Mouse (Mus musculus) embryo, embryonic 11 days (tissue): ENCODE results near the gene Prss54.

Source experiments
- DNase-seq: peaks from one replicate; pipeline ENCODE4 v3.0.0-alpha.2; 2015

Gene Prss54

DNA sequence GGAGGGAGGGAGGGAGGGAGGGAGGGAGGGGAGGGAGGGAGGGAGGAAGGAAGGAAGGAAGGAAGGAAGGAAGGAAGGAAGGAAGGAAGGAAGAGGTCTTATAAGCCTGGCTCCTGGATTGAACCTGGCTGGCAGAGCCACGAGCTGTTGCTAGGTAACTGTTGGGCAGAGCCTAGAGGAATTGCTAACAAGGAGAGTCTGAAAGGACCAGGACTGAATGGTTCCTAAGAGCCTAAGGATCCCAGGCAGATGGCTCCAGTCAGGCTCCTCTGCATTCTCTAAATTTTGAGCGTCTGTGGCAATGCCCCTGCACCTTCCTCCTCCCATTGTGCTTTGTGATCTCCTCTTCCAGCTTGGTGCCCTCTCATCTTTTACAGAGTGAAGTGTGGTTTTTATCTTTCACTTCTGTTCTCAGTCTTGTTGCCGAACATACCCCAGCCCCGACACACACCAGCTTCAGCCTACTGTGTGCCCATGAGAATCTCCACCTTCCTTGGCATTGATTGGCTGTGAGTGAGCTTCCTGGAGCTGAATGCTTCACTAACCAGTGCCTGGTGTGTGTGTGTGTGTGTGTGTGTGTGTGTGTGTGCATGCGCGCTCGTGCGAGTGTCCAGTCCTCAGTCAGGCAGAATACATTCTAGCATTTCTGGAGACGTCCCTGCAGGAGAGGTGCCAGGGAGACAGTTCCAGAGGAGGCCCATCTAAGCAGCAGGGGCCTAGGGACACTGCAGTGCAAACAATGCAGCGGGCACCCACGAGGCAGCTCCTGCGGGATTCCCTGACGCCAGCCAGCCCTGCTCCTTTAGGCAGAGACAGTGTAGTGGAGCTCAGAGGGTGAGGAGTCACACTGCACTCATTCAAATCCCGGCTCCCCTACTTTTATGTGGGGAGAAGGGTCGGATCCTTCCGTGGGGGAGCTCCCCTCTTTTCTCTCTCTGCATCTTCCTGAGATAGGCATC is 26.0 kb downstream of the Prss54 start:
- DNase-seq: peak; percentile 26

DNA sequence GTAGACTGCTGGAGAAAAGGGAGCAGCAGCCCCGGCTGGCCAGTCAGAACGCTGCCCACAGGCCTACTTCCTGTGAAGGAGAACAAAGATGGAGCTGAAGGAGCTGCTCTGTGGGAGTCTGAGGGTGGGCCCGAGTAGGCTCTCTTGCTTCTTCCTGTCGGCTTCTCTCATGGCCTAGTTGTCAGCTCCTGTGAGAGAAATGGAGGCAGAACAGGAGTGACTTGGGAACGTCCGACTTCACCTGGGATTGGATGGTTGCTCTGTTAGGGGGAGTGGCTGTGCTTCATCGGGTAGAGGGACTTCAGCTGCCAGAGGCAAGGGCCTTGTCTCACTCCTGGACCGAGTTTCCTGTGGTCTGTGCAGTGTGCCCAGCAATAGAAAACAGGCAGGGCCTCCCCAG is 28.2 kb downstream of the Prss54 start:
- no peak for DNase-seq

DNA sequence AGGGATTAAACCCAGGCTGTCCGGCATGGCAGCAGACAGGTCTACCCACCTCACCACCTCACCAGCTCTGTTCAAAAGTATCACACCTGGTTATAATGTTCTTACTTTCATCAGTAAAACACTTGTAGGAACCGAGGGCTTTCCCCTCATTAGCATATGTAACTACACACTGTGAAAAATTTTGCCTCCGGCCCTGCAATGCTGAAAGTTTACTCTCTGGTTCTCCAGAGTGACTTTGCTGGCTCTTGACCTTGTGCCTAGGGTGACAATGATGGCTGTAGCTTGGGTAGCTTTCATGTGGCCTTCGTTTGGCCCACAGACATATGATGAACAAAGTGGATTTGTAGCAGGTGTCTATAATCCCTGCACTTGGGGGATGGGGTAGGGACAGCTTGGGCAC is 29.2 kb downstream of the Prss54 start:
- no peak for DNase-seq

DNA sequence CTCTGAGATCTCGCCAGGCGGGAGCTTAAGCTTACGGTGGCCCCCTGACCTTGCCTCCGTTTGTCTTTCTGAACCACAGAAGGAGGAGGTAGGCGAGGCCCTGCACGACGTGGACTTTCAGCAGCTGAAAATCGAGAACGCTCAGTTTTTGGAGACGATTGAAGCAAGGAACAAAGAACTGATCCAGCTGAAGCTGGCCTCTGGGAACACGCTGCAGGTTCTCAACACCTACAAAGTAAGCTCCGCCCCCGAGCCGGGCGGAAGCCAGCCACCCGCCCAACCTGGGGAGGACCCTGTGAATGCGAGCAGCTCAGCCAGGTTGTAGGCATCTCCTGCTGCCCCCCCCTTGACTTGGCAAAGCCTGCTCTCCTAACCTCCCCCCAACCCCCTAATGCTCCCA is 30.3 kb downstream of the Prss54 start:
- DNase-seq: no peak

DNA sequence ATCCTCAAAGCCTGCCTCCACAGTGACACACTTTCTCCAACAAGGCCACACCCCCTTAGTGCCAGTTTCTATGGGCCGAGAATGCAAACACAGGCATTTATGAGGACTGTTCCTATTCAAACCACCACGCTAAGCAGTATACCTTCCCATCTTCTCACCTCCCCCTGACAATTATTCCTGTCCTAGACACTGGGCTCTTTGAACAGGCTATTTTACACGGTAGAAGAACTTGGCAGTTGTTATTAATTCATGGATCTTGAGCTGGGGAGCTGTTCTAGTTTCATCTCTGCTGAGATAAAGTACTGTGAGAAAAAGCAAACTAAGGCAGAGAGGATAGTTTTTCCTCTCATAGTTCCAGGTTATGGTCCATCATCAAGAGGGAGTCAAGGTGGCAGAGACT is 33.1 kb downstream of the Prss54 start:
- DNase-seq: no peak

DNA sequence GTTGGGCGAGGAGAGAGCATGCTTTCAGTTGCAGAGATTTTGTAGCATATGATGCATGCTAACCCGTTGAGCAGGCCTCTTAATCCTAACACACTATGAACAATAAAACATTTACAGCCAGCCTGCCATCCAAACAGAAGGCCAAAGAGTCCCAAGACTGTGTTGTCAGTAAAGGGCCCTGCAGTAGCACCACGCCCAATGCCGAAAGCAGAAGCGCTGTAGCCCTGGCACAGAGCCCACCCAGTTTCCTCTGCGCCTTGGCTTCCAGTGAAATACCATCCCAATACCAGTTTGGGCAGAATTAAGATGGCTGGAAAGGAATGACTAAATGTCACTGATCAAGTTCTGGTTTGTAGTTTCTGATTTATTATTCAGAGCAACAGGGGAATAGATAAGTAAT is 33.9 kb downstream of the Prss54 start:
- no peak for DNase-seq

DNA sequence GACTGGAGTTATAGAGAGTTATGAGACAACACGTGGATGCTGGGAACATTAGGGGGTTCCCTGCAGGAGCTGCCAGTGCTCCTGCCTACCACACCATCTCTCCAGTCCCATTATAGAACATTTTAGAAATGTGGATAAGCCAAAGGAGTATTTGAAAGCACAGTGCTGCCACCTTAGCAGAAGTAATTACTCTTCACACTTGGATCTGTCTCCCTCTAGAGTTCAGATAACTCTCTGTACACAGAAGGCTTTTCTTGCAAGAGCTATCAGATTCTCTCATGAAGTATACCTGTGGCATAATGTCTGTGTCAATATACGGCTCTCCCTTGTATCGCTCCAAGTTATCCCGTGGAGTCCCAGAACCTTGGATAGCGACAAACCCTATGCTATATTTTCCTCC is 36.7 kb downstream of the Prss54 start:
- DNase-seq: no peak

DNA sequence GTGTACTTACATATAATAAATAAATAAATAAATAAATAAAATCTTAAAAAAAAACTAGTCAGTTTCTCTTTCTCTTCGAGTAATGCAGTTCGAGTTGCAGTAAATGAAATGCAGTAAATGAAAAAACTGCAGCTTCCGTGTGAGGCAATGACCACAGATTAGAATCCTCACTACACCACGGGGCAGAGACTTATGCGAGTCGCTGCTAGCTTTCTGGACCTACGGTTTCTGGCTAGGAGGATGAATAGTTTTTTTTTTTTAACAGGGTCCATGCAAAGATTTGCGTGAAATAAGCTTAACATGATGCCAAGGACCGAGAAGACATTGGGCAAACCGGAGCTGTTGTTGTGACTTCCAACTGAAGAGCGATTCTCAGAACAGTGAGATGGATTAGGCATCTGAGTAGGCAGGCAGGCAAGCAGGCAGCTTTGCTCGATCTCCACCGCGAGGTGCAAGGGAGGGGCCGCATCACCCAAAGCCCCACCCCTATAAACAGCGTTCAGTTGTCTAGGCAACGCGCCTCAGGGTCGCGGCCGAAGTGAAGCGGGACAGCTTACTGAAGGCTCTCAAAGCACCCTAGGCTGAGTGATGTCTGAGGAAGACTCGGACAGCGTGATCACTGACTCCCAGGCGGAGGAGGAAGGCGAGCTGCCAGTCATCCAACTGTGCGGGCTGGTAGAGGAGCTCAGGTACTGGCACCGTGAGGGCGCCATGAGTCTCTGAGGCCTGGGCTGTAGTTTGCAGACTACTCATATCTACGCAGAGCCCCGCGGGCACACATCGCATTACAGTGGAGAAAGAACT is 42.4 kb downstream of the Prss54 start, which contains the start of gene Ccdc113:
TSS of gene Ccdc113 (plus strand) at position 502 of the 804 bp plus-strand sequence.
- peak; percentile 78 for DNase-seq

DNA sequence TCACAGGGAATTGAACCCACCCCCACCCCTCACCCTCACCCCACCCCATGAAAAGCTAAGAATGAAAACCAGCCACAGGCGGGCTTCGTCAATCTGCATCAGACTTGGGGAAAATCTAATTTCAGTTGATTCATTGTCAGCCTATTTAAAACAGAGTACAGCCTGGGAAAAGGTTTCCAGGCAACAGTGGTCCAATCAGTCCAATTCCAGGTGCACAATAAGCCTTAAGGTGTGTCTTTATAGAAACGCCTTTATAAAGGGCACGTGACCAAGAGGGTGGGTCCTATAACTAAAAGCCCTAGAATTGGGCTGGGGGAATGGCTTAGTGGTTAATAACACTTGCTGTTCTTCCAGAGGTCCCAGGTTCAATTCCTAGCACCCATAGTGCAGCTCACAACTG is 43.9 kb downstream of the Prss54 start:
- DNase-seq: no peak

DNA sequence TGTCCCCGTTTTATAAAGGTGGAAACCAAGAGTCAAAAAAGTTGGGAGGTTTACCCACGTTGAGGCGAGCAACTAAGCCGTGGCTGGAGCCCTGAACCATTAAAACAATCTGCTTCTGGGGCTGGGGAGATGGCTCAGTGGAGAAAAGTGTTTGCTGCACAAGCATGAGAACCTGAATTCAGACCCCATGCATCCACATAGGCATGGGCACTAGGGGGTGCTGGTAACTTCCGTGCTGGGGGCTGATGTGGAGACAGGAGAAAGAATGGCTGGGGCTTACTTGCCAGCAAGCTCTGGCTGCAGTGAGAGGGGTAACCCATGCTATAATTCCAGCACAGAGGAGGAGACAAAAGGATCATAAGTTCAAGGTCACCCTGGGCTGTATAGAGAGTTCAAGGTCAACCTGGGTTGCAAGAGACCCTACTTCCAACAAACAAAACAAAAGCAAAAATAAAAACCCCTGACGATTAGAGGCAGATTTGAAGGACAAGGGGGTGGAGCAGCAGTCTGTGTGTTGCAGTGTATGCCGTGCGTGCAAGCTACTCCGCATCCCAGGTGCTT is 47.3 kb downstream of the Prss54 start:
- no peak for DNase-seq

DNA sequence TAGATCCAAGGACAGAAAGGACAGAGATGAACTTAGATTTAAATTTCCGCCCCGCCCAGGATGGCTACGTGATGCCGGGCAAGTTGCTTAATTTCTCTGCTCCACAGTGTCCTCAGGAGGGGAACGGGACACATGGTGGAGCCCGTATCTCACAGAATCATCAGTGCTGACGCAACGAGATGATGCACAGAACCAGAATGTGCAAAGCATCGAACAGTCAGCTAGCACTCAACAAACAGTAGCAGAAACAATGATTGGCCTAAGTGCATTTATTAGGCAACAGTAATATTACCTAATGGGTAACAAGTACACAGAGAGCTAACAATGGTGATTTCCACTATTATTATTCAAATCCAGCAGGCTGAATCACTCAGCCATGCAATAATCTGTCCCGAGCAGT is 47.9 kb downstream of the Prss54 start:
- no peak for DNase-seq

DNA sequence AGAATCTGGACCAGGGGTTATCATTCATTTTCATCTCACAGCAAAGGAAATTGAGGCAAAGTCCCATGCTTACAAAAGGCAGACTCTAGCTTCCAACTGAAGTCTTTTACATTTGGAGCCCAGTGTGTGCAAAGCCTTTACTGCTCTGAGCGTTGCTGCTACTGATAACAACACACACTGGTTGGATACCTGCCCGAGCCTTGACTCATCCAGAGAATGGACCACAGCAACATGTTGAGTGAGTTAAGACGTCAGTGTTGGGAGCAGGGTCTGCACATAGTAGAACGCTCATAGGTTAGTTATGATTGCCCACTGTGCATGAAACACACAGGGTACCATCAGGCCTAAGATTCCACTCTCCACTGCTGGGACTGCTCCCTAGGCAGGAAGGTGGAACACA is 52.1 kb downstream of the Prss54 start:
- DNase-seq: no peak

DNA sequence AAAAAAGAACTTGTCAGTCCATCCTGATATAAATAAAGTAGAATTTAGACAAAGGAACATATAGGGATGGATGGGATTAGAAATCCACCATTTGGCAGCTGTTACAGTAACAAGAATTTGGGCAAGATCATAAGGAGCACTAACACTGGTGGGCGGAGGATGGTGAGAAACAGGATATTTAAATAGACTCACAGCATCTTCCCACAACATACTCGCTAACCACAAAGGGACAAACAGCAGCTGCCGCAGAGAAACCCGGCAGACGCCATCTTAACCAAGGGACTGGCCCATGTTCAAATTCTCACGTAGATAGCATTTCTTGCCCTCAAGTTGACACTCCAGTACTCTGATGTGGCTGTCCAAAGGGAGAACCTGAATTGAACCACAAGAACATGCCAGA is 59.2 kb downstream of the Prss54 start:
- no peak for DNase-seq

DNA sequence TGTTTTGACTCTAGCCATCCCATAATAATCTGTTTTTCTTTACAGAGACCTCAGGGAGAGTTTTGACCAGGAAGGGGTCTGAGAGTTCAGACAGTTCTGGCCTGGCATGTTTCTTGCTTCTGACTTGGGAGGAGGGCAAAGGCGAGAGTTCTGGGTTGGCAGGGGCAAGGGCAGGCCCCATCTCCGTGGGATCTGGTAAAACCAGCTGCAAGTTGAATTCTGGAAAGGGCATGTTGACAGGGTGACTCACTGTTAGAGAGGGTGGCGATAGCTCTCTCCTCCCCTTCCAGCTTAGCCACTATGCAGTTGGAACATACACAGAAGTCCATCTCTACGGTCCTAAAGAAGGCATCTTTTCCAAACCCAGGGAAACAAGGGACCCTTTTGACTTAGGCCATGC is 62.9 kb downstream of the Prss54 start:
- no peak for DNase-seq

DNA sequence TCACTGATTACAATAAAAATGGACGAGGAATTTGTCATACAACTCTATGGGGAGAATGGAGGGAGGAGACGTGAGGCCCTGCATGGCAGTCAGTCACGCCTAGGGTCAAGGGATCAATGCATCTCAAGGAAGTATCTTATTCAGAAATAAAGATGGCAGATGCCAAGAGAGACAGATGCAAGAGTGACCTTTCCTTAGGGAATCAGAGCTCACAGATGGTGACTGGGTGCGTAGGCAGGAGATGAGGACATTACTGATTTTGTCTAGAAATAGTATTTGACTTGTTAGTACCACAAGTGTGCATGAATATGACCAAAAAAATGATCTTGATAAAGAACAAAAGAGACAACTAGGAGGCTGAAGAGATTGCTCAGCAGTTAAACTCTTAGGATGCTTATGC is 63.9 kb downstream of the Prss54 start:
- DNase-seq: peak; percentile 10
